Mouse (Mus musculus): Measurements from ENCODE around the gene Rdh12. TPM values are rescaled to one million over a fixed set of nuclear protein-coding genes. Genes with fewer than 3 reads are reported as not detected.
"Not testable (repeated sequence)": the region's sequence is repeated elsewhere in the genome, so short reads cannot be mapped to it uniquely, and the experiment has no call there.

Rdh12 gene
- 0.75 and 1.1 TPM in 2 replicates for polyA plus RNA-seq (2015; fragmentation: Nextera tagmentation; extraction: Ambion mirVana)

GRCm38 (mm10) chr12:79208703-79209464, at the start of gene Rdh12:
TSS of gene Rdh12 (plus strand) at chr12:79208914.
- Histone ChIP-seq H3K4me2 (peak within 1 kb of the TSS; percentile 55), H3K36me3 (no peaks in the 10 kb centered on the region), H3K9ac (no peak within 1 kb of the TSS), H3K4me3 (peak within 1 kb of the TSS; percentile 41), H3K27ac (replicated peaks) (no peak within 1 kb of the TSS), H3K4me1 (replicated peaks) (peaks cover 6% of the 10 kb centered on the region; the same call in 1 of the 2 replicates), H3K27me3 (no peaks in the 10 kb centered on the region), H3K9me3 (no peaks in the 10 kb centered on the region)
- ATAC-seq (ENCODE audit: low FRiP score, low read depth) = peak; percentile 59; the same call in 1 of the 2 replicates
- WGBS = 6% methylated on average over 13 of the region's 13 CpGs

- Histone ChIP-seq H3K4me1 (replicated peaks) (no peaks in the 10 kb centered on the region), H3K27me3 (no peaks in the 10 kb centered on the region), H3K9ac (no peak overlapping the region), H3K4me3 (no peak overlapping the region), H3K27ac (replicated peaks) (no peak overlapping the region), H3K36me3 (peaks cover 65% of the 10 kb centered on the region), H3K4me2 (no peak overlapping the region), H3K9me3 (no peaks in the 10 kb centered on the region)
- no peak for ATAC-seq (ENCODE audit: low FRiP score, low read depth)
- 98% methylated on average over 3 of the region's 3 CpGs for WGBS
Measured at GRCm38 (mm10) chr12:79162876-79163275, 45.8 kb upstream of the Rdh12 start.

GRCm38 (mm10) chr12:79169173-79169572, 39.5 kb upstream of the Rdh12 start:
- peaks cover 11% of the 10 kb centered on the region; the same call in 1 of the 2 replicates for H3K36me3 ChIP-seq
- H3K27ac ChIP-seq (replicated peaks) = no peak overlapping the region
- no peak for ATAC-seq (ENCODE audit: low FRiP score, low read depth)
- H3K9ac ChIP-seq = no peak overlapping the region
- H3K9me3 ChIP-seq = no peaks in the 10 kb centered on the region
- no peak overlapping the region for H3K4me2 ChIP-seq
- no peak overlapping the region for H3K4me3 ChIP-seq
- H3K27me3 ChIP-seq = no peaks in the 10 kb centered on the region
- peaks cover 16% of the 10 kb centered on the region for H3K4me1 ChIP-seq (replicated peaks)

- no peaks in the 10 kb centered on the region for H3K9me3 ChIP-seq
- WGBS = 69% methylated on average over 3 of the region's 3 CpGs
- H3K4me1 ChIP-seq (replicated peaks) = peaks cover 16% of the 10 kb centered on the region
- no peak overlapping the region for H3K4me2 ChIP-seq
- ATAC-seq (ENCODE audit: low FRiP score, low read depth) = no peak
- H3K4me3 ChIP-seq = no peak overlapping the region
- H3K9ac ChIP-seq = no peak overlapping the region
- no peaks in the 10 kb centered on the region for H3K27me3 ChIP-seq
- H3K36me3 ChIP-seq = peaks cover 12% of the 10 kb centered on the region
- no peak overlapping the region for H3K27ac ChIP-seq (replicated peaks)
Measured at GRCm38 (mm10) chr12:79170421-79170820, 38.3 kb upstream of the Rdh12 start.

- peaks cover 18% of the 10 kb centered on the region for H3K36me3 ChIP-seq
- peak overlapping the region; percentile 98 for H3K4me3 ChIP-seq
- H3K9ac ChIP-seq = peak overlapping the region; percentile 90
- no peak for ATAC-seq (ENCODE audit: low FRiP score, low read depth)
- peak overlapping the region; percentile 95; the same call in 1 of the 2 replicates for H3K27ac ChIP-seq (replicated peaks)
- peak overlapping the region; percentile 83 for H3K4me2 ChIP-seq
- H3K4me1 ChIP-seq (replicated peaks) = peaks cover 16% of the 10 kb centered on the region
- WGBS = 34% methylated on average over 12 of the region's 12 CpGs
- no peaks in the 10 kb centered on the region for H3K9me3 ChIP-seq
- no peaks in the 10 kb centered on the region for H3K27me3 ChIP-seq
Measured at GRCm38 (mm10) chr12:79171269-79171995, 37.3 kb upstream of the Rdh12 start.

- Histone ChIP-seq H3K27me3 (no peaks in the 10 kb centered on the region), H3K9ac (peak within 1 kb of the TSS; percentile 90), H3K36me3 (peaks cover 18% of the 10 kb centered on the region), H3K9me3 (no peaks in the 10 kb centered on the region), H3K27ac (replicated peaks) (peak within 1 kb of the TSS; percentile 95), H3K4me2 (peak within 1 kb of the TSS; percentile 83), H3K4me3 (peak within 1 kb of the TSS; percentile 98), H3K4me1 (replicated peaks) (peaks cover 16% of the 10 kb centered on the region)
- WGBS = under 1% methylated on average over 67 of the region's 73 CpGs
- peak; percentile 98 for ATAC-seq (ENCODE audit: low FRiP score, low read depth)
Measured at GRCm38 (mm10) chr12:79172019-79172941, 36.4 kb upstream of the Rdh12 start, which contains the start of gene Vti1b. TSS of gene Vti1b (minus strand) at chr12:79172667.

GRCm38 (mm10) chr12:79173721-79174120, 35.0 kb upstream of the Rdh12 start:
- Histone ChIP-seq H3K9ac (no peak overlapping the region), H3K4me1 (replicated peaks) (peaks cover 16% of the 10 kb centered on the region), H3K4me2 (no peak overlapping the region), H3K4me3 (no peak overlapping the region), H3K27me3 (no peaks in the 10 kb centered on the region), H3K36me3 (peaks cover 18% of the 10 kb centered on the region), H3K27ac (replicated peaks) (no peak overlapping the region), H3K9me3 (no peaks in the 10 kb centered on the region)
- no peak for ATAC-seq (ENCODE audit: low FRiP score, low read depth)
- WGBS = 87% methylated on average over 5 of the region's 5 CpGs

- no peak for ATAC-seq (ENCODE audit: low FRiP score, low read depth)
- H3K4me2 ChIP-seq = no peak overlapping the region
- peaks cover 22% of the 10 kb centered on the region for H3K36me3 ChIP-seq
- H3K27me3 ChIP-seq = no peaks in the 10 kb centered on the region
- H3K9me3 ChIP-seq = no peaks in the 10 kb centered on the region
- WGBS = 88% methylated on average over 5 of the region's 5 CpGs
- no peak overlapping the region for H3K4me3 ChIP-seq
- peaks cover 7% of the 10 kb centered on the region for H3K4me1 ChIP-seq (replicated peaks)
- H3K9ac ChIP-seq = no peak overlapping the region
- H3K27ac ChIP-seq (replicated peaks) = no peak overlapping the region
Measured at GRCm38 (mm10) chr12:79175998-79176397, 32.7 kb upstream of the Rdh12 start.

GRCm38 (mm10) chr12:79185160-79185559, 23.6 kb upstream of the Rdh12 start:
- H3K4me2 ChIP-seq; H3K9ac ChIP-seq; ATAC-seq (ENCODE audit: low FRiP score, low read depth); H3K4me3 ChIP-seq; H3K9me3 ChIP-seq; H3K27me3 ChIP-seq; H3K27ac ChIP-seq (replicated peaks): not testable (repeated sequence)
- H3K36me3 ChIP-seq = peaks cover 71% of the 10 kb centered on the region
- 92% methylated on average over 5 of the region's 6 CpGs for WGBS
- H3K4me1 ChIP-seq (replicated peaks) = peaks cover 14% of the 10 kb centered on the region

- Histone ChIP-seq H3K4me2 (peak overlapping the region; percentile 71), H3K36me3 (peaks cover 22% of the 10 kb centered on the region), H3K27ac (replicated peaks) (peak overlapping the region; percentile 84), H3K27me3 (no peaks in the 10 kb centered on the region), H3K9ac (peak overlapping the region; percentile 59), H3K4me3 (peak overlapping the region; percentile 57), H3K4me1 (replicated peaks) (peaks cover 29% of the 10 kb centered on the region), H3K9me3 (no peaks in the 10 kb centered on the region)
- 1% methylated on average over 18 of the region's 18 CpGs for WGBS
- peak; percentile 96 for ATAC-seq (ENCODE audit: low FRiP score, low read depth)
Measured at GRCm38 (mm10) chr12:79190931-79191673, 17.6 kb upstream of the Rdh12 start.

- Histone ChIP-seq H3K4me3 (peak overlapping the region; percentile 57), H3K9ac (peak overlapping the region; percentile 59), H3K36me3 (peaks cover 17% of the 10 kb centered on the region; the same call in 1 of the 2 replicates), H3K4me2 (peak overlapping the region; percentile 71), H3K4me1 (replicated peaks) (peaks cover 29% of the 10 kb centered on the region), H3K9me3 (no peaks in the 10 kb centered on the region), H3K27ac (replicated peaks) (peak overlapping the region; percentile 84), H3K27me3 (no peaks in the 10 kb centered on the region)
- 5% methylated on average over 14 of the region's 14 CpGs for WGBS
- ATAC-seq (ENCODE audit: low FRiP score, low read depth) = peak; percentile 85
Measured at GRCm38 (mm10) chr12:79191701-79192100, 17.0 kb upstream of the Rdh12 start.
